Mouse (Mus musculus) left cerebral cortex, postnatal 14 days (tissue): Measurements from ENCODE around the gene Mief1. TPM values are rescaled to one million over a fixed set of nuclear protein-coding genes. Genes with fewer than 3 reads are reported as not detected.

Experiments used
- DNase-seq, 2 experiments: peaks; one replicate each; pipeline ENCODE4 v3.0.0; 2021 to 2022; ENCODE audit warnings: low spot score in 2 of 2, mixed read lengths in 1 of 2
- intact Hi-C: fragments of 180-260 bp; cut with DNase I; formaldehyde crosslinking; loops from one replicate; pipeline ENCODE4 v1.15.1; 2025
- total RNA-seq, 2 experiments: library from RNA; stranded (reverse); gene quantifications; 2 replicates each; pipeline ENCODE4 v1.2.3; 2021

The Mief1 gene
- total RNA-seq, 2 experiments from 2014 or later, result 30.7 to 31.4 TPM

DNA sequence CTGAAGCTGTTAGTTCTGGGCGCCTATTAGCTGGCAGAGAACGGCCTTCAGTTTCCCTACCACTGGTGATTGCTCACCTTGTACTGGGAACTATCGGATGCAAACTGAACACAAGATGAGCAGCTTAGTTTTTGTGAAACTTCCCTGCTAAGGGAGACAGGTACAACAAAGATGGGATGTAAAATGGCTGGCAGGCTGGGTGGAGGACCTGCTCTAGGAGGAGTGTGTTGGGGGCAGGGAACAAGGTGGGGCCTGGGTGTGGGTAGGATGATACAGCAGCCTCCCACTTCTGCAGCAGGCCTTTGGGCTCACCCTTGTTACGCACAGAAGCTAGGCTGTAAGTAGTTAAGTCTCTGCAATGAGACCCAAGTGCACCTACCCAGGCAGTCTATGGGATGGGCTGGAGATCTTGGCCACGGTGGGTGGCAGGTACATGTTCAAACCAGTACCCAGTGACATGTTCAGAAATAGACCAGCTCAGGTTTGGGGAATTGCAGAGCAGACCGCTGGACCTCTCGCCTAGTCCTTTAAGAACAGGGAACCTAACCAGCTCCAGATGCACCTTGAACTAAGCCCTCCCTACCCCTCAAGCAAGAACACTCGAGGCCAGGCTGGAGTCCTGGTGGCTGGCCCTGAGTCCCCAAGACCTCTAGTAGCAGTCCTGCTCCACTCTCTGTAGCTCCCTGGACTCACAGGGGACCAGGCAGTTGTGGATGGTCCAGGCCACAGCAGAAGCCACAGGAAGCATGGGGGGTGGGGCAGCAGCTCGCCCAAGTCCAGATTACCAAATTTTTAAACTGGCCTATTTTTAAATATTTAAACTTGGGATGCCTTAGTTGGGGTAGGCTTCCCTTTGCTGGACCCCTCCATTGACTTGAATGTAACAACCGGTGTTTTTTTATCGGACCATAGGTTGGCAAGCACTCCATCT is 24.7 kb downstream of the Mief1 start:
- intact Hi-C loops, result no loop called here
- DNase-seq, result no peak

DNA sequence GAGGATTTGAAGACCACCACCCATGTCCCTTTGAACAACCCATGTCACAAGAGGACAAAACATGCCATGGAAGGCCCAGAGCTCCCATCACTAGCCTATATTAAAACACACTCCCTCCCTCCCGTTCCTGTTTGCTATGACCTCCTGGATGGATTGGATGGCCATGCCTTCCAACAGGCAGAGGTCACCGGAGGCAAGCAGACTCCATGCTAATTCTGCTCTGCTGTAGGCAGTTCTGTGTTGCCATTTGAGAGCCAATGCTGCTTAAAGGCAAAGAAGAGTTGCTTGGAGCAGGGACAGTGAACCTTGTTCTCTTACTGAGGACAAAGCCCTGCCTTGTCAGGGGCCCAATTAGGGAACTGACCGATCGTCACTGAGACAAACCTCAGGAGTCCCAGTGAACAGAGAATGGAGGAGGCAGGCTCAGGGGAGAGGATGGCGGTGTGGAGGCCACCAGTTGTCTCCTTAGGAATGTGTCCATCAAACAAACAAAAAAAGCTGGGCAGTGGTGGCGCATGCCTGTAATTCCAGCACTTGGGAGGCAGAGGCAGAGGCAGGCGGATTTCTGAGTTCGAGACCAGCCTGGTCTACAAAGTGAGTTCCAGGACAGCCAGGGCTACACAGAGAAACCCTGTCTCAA is 25.7 kb downstream of the Mief1 start:
- DNase-seq, result no peak
- intact Hi-C loops, result no loop called here

DNA sequence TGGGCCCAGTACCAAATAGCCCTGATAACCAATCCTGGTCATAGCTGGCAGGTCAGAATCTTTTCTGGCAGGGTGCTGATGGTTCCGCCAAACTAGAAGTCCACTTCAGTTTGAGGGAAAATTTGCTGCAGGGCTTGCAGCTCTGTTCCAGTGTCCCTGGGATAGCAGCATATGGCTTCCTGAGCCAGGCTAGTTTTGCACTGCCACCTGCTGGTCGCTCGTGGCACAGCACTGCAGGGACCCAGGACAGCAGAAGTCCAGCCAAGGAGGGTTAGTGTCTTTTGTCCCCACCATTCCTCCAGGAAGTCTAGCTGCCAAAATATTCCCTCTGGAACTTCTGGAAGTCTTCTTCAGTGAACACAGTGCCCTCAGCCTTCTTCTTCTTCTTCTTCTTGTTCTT is 26.9 kb downstream of the Mief1 start:
- intact Hi-C loops, result no loop called here
- DNase-seq, result peak; percentile 82 to 88

DNA sequence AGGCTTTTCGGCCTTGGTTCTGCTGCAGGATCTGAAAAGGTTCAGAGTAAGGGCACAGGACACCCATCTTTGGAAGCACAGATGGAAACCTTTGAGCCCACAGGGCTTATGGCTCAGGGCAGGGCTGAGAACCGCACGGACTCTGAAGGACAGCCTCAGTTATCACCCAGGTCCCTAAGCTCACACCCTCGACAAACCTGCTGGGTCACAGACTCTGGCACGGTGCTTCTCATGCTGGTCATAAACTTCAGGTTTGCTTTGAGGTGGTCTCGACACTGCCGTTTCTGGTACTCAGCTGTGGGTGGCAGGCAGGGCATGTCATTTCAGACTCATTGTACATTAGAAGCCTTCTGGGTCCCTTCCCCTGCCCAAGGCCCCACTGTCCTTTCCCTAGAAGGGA is 27.3 kb downstream of the Mief1 start:
- intact Hi-C loops, result no loop called here
- no peak for DNase-seq

DNA sequence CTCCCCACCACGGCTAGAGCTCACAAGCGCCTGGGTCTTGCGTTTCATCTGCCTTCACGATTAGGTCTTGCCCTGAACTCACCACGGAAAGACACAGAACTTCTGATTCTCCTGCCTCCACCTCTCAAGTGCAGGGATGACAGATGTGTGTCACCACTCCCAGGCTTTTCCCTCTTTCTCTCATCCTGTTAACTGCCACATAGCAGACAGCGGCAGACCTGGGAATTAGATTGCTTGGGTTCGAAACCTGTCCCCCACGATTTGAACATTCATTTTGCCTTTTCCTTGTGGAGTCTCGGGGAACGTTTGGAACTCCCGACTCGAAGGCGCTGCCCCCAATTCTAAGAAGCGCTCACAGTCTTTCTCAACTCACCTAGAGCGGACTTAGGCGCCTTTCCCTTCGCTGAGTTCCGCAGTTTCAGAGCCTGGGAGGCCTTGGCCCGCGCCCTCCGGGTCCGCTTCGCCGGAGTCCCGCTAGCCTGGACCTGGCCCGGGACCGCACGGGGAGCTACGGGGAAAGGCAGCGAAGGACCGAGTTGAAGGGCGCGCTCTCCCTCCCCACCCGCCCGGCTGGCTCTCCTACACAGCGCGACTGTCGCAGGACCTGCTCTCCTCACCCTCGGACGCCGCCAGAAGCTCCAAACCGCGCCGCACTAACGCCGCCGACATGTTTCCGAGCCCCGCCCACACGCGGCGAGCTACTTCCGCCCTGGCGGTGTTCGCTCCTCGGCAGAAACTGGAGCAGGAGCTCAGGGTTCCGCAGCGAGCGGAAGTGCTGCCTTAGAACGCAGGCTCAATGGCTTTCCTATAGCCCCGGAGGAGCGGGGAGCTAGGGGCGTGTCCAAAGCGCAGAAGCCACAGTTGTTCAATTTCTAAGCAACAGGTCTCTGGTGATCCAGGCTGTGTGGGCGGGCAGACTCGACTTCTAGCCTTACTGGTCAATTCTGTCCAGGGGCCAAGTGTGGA is 30.1 kb downstream of the Mief1 start, which contains the start of gene Rps19bp1:
Gene Rps19bp1, minus strand, starts transcription at position 706 of the 966 bp plus-strand sequence.
- intact Hi-C loops, result loop anchor here (2.0 kb wide), 1 partner anchor 441 kb away; no protein-coding TSS in a partner anchor

DNA sequence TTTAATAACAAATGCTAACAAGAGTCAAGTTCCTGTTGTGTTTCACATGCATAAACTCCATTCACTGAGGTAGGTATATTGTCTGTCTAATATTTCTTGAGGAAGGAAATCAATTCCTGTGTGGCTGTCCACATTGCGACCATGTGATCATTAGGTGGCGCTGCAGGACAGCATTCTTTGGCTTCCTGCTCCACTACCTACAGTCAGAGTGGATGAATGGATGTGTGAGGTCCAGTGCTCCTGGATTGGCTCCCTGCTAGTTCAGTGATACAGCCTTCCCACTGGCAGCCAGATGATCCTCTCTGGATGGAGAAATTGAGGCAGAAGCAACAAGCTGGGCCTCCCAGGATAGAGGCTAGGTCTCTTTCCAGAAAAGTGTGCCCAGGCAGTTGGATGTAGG is 32.5 kb downstream of the Mief1 start:
- peak; percentile 91 to 92 for DNase-seq
- intact Hi-C loops, result loop anchor here (2.0 kb wide), 1 partner anchor 431 kb away; no protein-coding TSS in a partner anchor

More for the DNA sequence above, 30.1 kb downstream of the Mief1 start, which contains the start of gene Rps19bp1:
- DNase-seq, result peak; percentile 90 to 91

DNA sequence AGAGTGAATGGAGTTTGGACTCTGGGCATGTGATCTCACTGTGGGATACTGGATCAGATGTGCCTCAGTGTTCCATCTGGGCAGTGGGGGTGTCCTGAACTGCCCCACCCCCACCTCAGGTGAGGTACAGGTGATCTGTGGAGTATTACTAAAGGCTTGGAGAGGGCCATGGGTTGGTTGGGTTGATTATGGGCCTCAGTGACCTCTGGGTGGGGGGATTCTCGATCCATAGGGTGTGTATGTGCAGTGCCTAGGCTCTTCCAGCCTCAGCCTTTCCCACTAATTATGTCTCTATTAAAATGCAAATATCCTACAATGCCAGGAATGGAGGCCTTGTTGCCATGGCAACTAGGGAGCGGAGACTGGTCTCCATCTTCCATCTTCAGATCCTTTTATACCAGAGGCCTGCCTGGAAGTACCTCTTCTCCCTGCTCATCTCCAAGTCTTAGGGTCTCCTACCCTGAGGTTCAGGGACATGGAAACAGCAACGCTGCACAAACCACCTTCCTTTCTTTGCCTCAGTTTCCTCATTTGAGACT is 38.1 kb downstream of the Mief1 start:
- no peak for DNase-seq
- intact Hi-C loops, result no loop called here

DNA sequence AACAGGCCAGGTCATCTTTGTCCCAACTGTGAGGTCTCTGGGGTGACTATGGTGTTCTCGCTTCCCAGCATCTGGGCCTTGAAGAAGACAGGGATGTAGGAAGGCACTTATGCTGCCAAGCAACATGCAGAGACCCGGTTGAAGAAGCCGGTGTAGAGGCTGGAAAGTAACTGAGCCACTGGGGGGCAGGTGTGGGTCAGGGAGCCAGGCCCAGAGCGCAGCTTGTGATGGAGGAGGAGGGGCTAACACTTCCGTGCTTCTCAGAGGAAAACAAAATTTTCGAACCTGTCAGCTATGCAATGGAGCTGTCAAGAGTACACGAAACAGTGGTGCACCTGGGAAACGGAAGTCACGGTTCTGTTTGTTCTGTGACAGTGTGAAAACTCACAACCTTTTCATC is 43.3 kb downstream of the Mief1 start:
- DNase-seq, result no peak
- intact Hi-C loops, result no loop called here

DNA sequence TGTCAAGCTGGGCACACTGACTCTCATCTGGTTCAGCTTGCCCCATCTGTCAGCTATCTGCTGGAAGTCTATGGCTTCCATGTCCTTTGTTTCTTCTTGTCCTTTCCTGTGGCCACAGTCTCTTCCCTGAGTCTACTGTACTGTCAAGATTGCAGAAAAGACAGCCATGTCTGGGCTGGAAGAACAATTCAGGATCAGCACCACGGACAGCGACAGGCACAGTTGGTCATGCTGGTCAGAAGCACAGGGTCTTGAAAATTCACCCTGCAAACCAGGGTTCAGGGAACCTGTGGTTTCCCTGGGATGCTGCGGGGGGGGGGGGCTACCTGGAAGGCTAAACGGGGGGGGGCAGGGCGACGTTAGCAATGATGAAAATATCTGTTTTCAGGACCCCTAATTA is 43.8 kb downstream of the Mief1 start:
- intact Hi-C loops, result no loop called here
- no peak for DNase-seq

DNA sequence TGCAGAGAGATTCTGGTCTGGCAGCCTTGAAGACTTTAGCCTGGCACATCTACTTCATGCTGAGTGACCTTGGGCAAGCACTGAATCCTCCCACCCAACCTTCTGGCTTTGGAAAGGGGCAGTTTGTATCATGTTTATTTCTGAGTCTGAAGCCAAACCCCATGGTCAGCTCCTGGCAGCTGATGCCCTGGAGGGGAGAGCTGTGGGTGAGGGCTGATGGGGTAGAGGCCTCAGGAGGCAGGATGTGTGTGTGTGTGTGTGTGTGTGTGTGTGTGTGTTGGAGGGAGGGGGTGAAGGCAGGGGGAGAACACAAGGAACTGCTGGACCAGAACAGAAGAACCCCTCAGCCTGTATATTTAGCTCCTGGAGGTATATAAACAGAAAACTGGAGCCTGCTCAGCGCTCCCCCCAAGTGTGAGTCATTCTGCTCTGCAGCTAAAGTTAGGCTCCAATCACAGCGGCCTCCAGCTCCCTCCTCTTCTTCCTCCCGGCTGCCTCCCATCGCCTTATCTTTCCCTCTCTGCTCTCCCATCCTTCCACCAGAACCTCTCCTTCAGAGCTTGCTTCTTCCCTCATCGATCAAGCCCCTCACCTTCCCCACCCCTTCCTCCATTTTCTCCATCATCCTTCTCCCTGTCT is 44.4 kb downstream of the Mief1 start:
- DNase-seq, result peak; percentile 83 to 86
- intact Hi-C loops, result no loop called here

DNA sequence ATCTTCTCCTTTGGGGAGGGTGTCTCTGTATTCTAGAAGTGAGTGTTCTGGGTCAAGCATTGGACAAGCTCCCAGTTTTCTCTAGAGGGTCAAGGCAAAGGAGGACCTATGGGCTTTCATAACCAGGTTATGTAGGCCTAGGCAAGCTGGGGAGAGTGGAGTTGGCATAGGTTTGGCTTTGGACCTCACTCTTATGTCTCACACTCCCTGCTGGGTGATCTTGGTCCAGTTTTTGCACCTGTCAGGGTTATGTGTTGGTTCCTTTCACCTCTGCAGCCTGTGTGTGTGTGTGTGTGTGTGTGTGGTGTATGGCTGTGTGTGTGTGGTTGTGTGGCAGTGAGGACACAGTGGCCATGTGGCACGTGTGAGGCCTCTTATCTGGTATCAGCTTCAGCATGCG is 45.2 kb downstream of the Mief1 start:
- DNase-seq, result no peak
- intact Hi-C loops, result no loop called here

DNA sequence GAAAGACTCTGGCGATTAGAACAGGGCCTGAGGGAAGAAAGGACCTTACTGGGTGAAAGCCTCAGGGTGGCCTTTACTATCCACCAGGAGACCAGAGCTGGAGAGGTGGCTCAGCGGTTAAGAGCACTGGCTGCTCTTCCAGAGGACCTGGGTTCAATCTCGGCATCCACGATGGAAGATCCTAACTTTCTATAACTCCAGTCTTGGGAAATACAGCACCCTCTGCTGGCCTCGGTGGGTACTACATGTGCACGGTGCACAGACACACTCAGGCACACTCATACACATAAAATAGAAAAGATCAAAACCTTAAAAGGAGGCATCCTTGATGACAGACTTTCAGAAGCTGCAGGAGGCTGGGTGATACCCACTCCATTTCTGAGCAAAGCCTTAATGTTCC is 46.8 kb downstream of the Mief1 start:
- intact Hi-C loops, result loop anchor here (5.0 to 10.0 kb wide), 2 partner anchors 204 to 352 kb away; no protein-coding TSS in a partner anchor
- peak; percentile 62 to 64 for DNase-seq

DNA sequence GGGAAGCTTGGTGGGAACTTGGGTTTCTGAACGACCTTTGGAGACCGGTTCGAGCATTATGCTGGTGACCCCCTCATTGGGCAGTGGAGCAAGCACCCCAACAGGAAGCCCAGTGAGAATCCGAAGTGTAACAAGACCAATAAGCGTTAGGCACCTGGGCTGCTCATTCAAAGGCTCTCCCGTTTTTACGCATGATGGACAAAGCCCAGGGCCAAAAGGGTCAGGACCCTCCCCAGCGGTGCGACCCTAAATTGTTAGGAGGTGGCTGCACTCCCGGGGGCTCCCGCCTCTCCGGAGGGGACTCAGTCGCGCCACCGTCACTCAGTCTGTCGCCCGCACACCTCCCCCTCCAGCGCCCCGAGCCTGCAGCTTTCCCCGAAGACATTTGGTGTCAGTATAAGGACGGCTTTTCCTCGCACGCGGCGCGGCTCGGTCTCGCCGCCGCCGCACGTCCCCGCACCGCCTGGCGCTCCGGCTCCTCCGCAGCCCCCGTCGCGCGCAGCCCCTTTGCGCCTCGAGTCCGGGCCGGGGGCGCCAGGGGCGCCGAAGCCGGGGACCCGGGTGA is 53.1 kb downstream of the Mief1 start, which contains the start of gene Cacna1i:
Gene Cacna1i, plus strand, starts transcription at position 388 of the 565 bp plus-strand sequence.
- DNase-seq, result peak; percentile 67 to 71
- intact Hi-C loops, result loop anchor here (5.0 to 10.0 kb wide), 3 partner anchors 198 to 405 kb away; no protein-coding TSS in a partner anchor

DNA sequence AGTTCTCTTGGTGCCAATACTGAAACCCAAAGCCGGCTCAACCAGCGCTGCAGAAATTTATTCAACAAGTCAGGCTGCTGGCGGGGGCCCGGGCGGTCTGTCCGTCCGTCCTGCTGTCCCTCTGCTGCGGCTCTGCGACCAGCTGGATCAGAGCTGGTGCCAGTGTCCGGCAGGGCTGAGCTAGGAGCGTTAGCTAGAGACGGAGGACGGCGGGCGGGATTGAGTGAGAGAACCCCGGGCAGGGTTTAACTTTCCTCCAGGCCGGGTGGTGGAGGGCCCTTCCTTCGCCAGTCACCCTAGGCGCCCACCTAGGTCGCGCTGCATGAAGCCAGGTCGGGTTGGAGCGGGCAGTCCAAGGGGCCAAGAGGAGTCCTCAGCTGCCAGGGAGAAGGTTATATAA is 54.2 kb downstream of the Mief1 start:
- no peak for DNase-seq
- intact Hi-C loops, result loop anchor here (5.0 to 10.0 kb wide), 3 partner anchors 197 to 404 kb away; no protein-coding TSS in a partner anchor

DNA sequence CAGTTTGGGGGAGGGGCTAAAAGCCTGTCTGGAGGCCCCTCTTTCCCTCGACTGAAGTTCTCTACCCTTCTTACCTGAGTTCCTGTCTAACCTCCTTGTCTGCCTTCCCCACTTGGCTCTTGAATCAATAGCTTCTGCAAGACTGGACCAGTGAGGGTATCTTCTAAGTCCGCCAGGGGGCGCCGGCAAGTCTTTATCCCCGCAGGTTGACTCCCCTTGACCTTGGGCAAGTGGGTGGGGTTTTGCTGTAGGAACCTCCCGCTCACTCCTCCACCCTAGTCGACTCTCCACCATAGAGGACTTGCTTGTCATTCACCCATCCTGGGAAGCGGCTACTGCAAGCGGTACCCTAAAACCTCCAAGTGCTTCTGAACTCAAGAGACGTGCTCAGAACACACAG is 55.6 kb downstream of the Mief1 start:
- peak; percentile 79 to 84 for DNase-seq
- intact Hi-C loops, result loop anchor here (5.0 to 10.0 kb wide), 3 partner anchors 195 to 403 kb away; no protein-coding TSS in a partner anchor

DNA sequence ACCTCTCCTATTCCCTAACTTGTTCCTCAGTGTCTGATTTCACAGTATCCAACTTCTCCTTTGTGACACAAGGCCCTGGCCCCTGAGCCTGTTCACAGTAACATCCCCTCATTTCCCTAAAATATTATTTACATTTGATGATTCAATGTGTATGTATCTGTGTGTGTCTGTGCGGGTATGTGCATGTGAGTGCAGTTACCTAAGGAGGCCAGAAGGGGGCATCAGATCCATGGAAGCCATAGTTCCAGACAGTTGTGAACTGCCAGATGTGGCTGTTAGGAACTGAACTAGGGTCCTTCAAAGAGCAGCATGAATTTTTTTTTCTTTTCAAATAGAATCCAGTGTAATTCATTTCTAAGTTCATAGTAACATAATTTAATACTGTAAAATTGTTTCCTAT is 63.3 kb downstream of the Mief1 start:
- no peak for DNase-seq
- intact Hi-C loops, result no loop called here
